Mouse (Mus musculus): ENCODE measurements around the gene Ugt1a7c. TPM values are rescaled to one million over a fixed set of nuclear protein-coding genes. Genes with fewer than 3 reads are reported as not detected.

Gene Ugt1a7c
- polyA plus RNA-seq, 1 experiment: 12.4 TPM

Other genes with a start within 250 kb of the Ugt1a7c start
- gene Dgkd, start 241.8 kb upstream of the Ugt1a7c start, polyA plus RNA-seq (2012; rRNA removed): 55.4 and 69.7 TPM in 2 replicates
- gene Usp40, start 86.5 kb upstream of the Ugt1a7c start, polyA plus RNA-seq (2012; rRNA removed): 6.0 and 10.4 TPM in 2 replicates
- gene Ugt1a10, start 39.7 kb upstream of the Ugt1a7c start, polyA plus RNA-seq (2012; rRNA removed): 0.24 and 0.67 TPM in 2 replicates
- gene Ugt1a9, start 24.3 kb upstream of the Ugt1a7c start, polyA plus RNA-seq (2012; rRNA removed): 0.17 and 1.1 TPM in 2 replicates
- gene Ugt1a8, start 7.2 kb upstream of the Ugt1a7c start, polyA plus RNA-seq (2012; rRNA removed): not detected in 2 replicates
- 2.2 and 3.1 TPM in 2 replicates for gene Ugt1a6b, start 8.2 kb downstream of the Ugt1a7c start, polyA plus RNA-seq (2012; rRNA removed)
- gene Ugt1a6a, start 39.7 kb downstream of the Ugt1a7c start, polyA plus RNA-seq (2012; rRNA removed): 3.0 and 4.2 TPM in 2 replicates
- 0.59 TPM in 1 of 2 replicates, not detected in the other for gene Ugt1a5, start 71.0 kb downstream of the Ugt1a7c start, polyA plus RNA-seq (2012; rRNA removed)
- 0.27 and 0.43 TPM in 2 replicates for gene Ugt1a2, start 105.5 kb downstream of the Ugt1a7c start, polyA plus RNA-seq (2012; rRNA removed)
- gene Dnajb3, start 110.7 kb downstream of the Ugt1a7c start, polyA plus RNA-seq (2012; rRNA removed): 2.9 and 4.5 TPM in 2 replicates
- 64.4 and 146 TPM in 2 replicates for gene Ugt1a1, start 116.9 kb downstream of the Ugt1a7c start, polyA plus RNA-seq (2012; rRNA removed)
- 0.14 and 0.33 TPM in 2 replicates for gene Mroh2a, start 131.9 kb downstream of the Ugt1a7c start, polyA plus RNA-seq (2012; rRNA removed)
- gene Hjurp, start 182.6 kb downstream of the Ugt1a7c start, polyA plus RNA-seq (2012; rRNA removed): 36.1 and 87.6 TPM in 2 replicates
- gene Trpm8, start 182.6 kb downstream of the Ugt1a7c start, polyA plus RNA-seq (2012; rRNA removed): not detected in 2 replicates